Mouse (Mus musculus): Measurements from ENCODE around the gene Crebl2.

DNA sequence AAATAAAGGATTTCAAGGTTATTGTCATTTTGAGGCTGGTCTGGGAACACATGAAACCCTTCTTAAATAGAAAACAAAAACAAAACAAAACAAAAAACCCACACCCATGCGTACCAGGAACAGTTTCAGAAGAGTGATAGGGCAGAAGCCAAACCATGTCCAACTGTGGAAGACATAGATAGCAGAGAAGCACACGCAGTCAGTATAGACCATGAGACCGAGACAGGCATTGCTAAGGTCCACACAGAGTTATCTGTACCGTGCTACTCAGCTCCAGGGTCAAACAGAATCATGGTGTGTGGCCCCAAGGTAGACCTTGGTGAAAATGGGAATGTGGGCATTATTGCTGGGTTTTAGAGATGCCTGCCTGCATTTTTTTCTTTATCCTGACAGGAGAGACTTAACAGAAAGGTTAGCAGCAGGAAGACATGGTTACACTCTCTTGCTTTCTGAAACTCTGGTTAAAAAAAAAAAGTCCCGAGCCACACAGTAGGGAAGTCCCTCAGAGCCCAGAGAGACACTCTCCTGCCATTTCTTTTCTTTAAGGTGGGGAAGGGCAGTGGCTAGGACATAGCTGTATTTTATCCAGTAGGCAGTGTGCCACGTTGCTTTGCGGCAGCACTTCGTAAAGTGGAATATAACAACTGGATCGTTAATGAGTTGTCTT, 4.8 kb downstream of the Crebl2 start:
- TF ChIP-seq POLR2A (IDR thresholded peaks at IDR 0.05; ENCODE audit: low read depth, low read length) (no peak), CTCF (IDR thresholded peaks at IDR 0.05; ENCODE audit: extremely low read depth, insufficient read depth, insufficient read length, insufficient replicate concordance) (no peak)

All from spleen, adult 2 months (tissue).